Mouse (Mus musculus): Measurements from ENCODE around the gene AI837181. TPM values are rescaled to one million over a fixed set of nuclear protein-coding genes. Genes with fewer than 3 reads are reported as not detected.

The AI837181 gene
- polyA plus RNA-seq, 1 experiment from 2014 or later: 63.9 TPM

- peaks cover 54% of the 10 kb centered on the region for H3K36me3 ChIP-seq
- peaks cover 22% of the 10 kb centered on the region for H3K4me1 ChIP-seq (replicated peaks)
- no peaks in the 10 kb centered on the region for H3K9me3 ChIP-seq
- no peak overlapping the region; the same call in 1 of the 2 replicates for H3K4me3 ChIP-seq
- 93% methylated on average over 6 of the region's 6 CpGs for WGBS
- DNase-seq (ENCODE audit: low spot score): no peak
- H3K27ac ChIP-seq: no peak overlapping the region
- no peaks in the 10 kb centered on the region for H3K27me3 ChIP-seq (ENCODE audit: insufficient read depth, poor library complexity, severe bottlenecking)
These were observed 4.4 kb upstream of the AI837181 start for GRCm38 (mm10) chr19:5420579-5420978.

GRCm38 (mm10) chr19:5421784-5422183 lies 3.2 kb upstream of the AI837181 start:
- no peaks in the 10 kb centered on the region for H3K27me3 ChIP-seq (ENCODE audit: insufficient read depth, poor library complexity, severe bottlenecking)
- WGBS: 83% methylated on average over 5 of the region's 5 CpGs
- no peak for DNase-seq (ENCODE audit: low spot score)
- no peak overlapping the region for H3K27ac ChIP-seq
- H3K9me3 ChIP-seq: no peaks in the 10 kb centered on the region
- peaks cover 65% of the 10 kb centered on the region for H3K36me3 ChIP-seq
- no peak overlapping the region for H3K4me3 ChIP-seq
- H3K4me1 ChIP-seq (replicated peaks): peaks cover 34% of the 10 kb centered on the region

GRCm38 (mm10) chr19:5422267-5422666 lies 2.7 kb upstream of the AI837181 start:
- Histone ChIP-seq H3K36me3 (peaks cover 69% of the 10 kb centered on the region), H3K4me3 (peak overlapping the region; percentile 1; the same call in 1 of the 2 replicates)
- no peak for DNase-seq (ENCODE audit: low spot score)

GRCm38 (mm10) chr19:5422895-5423443 lies 2.0 kb upstream of the AI837181 start:
- no peaks in the 10 kb centered on the region for H3K27me3 ChIP-seq (ENCODE audit: insufficient read depth, poor library complexity, severe bottlenecking)
- no peak for DNase-seq (ENCODE audit: low spot score)
- peak overlapping the region; percentile 90 for H3K4me3 ChIP-seq
- H3K4me1 ChIP-seq (replicated peaks): peaks cover 41% of the 10 kb centered on the region
- H3K9me3 ChIP-seq: no peaks in the 10 kb centered on the region
- peak overlapping the region; percentile 98; the same call in 1 of the 2 replicates for H3K27ac ChIP-seq
- peaks cover 69% of the 10 kb centered on the region for H3K36me3 ChIP-seq
- 71% methylated on average over 9 of the region's 9 CpGs for WGBS

More at GRCm38 (mm10) chr19:5422267-5422666, 2.7 kb upstream of the AI837181 start:
- WGBS: 89% methylated on average over 10 of the region's 10 CpGs
- Histone ChIP-seq H3K27me3 (ENCODE audit: insufficient read depth, poor library complexity, severe bottlenecking) (no peaks in the 10 kb centered on the region), H3K27ac (no peak overlapping the region), H3K4me1 (replicated peaks) (peaks cover 39% of the 10 kb centered on the region), H3K9me3 (no peaks in the 10 kb centered on the region)

GRCm38 (mm10) chr19:5423561-5423960 lies 1.4 kb upstream of the AI837181 start:
- Histone ChIP-seq H3K36me3 (peaks cover 65% of the 10 kb centered on the region), H3K9me3 (no peaks in the 10 kb centered on the region), H3K27ac (peak overlapping the region; percentile 98), H3K27me3 (ENCODE audit: insufficient read depth, poor library complexity, severe bottlenecking) (no peaks in the 10 kb centered on the region), H3K4me1 (replicated peaks) (peaks cover 42% of the 10 kb centered on the region), H3K4me3 (peak overlapping the region; percentile 90)
- DNase-seq (ENCODE audit: low spot score): no peak
- 73% methylated on average over 12 of the region's 12 CpGs for WGBS

GRCm38 (mm10) chr19:5424092-5424781 lies 707 bp upstream of the AI837181 start:
- Histone ChIP-seq H3K36me3 (peaks cover 65% of the 10 kb centered on the region), H3K9me3 (no peaks in the 10 kb centered on the region), H3K4me1 (replicated peaks) (peaks cover 42% of the 10 kb centered on the region), H3K27ac (peak overlapping the region; percentile 98), H3K4me3 (peak overlapping the region; percentile 90), H3K27me3 (ENCODE audit: insufficient read depth, poor library complexity, severe bottlenecking) (no peaks in the 10 kb centered on the region)
- DNase-seq (ENCODE audit: low spot score): no peak
- WGBS: under 1% methylated on average over 48 of the region's 48 CpGs

GRCm38 (mm10) chr19:5425906-5426565 lies 1.1 kb downstream of the AI837181 start:
- Histone ChIP-seq H3K36me3 (peaks cover 47% of the 10 kb centered on the region), H3K4me1 (replicated peaks) (peaks cover 42% of the 10 kb centered on the region), H3K4me3 (peak overlapping the region; percentile 90), H3K27ac (peak overlapping the region; percentile 98), H3K27me3 (ENCODE audit: insufficient read depth, poor library complexity, severe bottlenecking) (no peaks in the 10 kb centered on the region), H3K9me3 (no peaks in the 10 kb centered on the region)
- WGBS: 91% methylated on average over 18 of the region's 18 CpGs
- DNase-seq (ENCODE audit: low spot score): no peak

GRCm38 (mm10) chr19:5426640-5427290 lies 1.8 kb downstream of the AI837181 start:
- Histone ChIP-seq H3K27ac (peak overlapping the region; percentile 4), H3K27me3 (ENCODE audit: insufficient read depth, poor library complexity, severe bottlenecking) (no peaks in the 10 kb centered on the region), H3K36me3 (peaks cover 40% of the 10 kb centered on the region), H3K4me1 (replicated peaks) (peaks cover 42% of the 10 kb centered on the region), H3K4me3 (peak overlapping the region; percentile 90), H3K9me3 (no peaks in the 10 kb centered on the region)
- WGBS: 94% methylated on average over 13 of the region's 13 CpGs
- DNase-seq (ENCODE audit: low spot score): no peak

GRCm38 (mm10) chr19:5428083-5428482 lies 3.1 kb downstream of the AI837181 start:
- peaks cover 26% of the 10 kb centered on the region for H3K36me3 ChIP-seq
- H3K9me3 ChIP-seq: no peaks in the 10 kb centered on the region
- H3K4me1 ChIP-seq (replicated peaks): peaks cover 37% of the 10 kb centered on the region
- H3K27ac ChIP-seq: no peak overlapping the region
- no peak overlapping the region; the same call in 1 of the 2 replicates for H3K4me3 ChIP-seq
- DNase-seq (ENCODE audit: low spot score): no peak
- 83% methylated on average over 2 of the region's 2 CpGs for WGBS
- no peaks in the 10 kb centered on the region for H3K27me3 ChIP-seq (ENCODE audit: insufficient read depth, poor library complexity, severe bottlenecking)

GRCm38 (mm10) chr19:5429219-5429618 lies 4.3 kb downstream of the AI837181 start:
- no peak for DNase-seq (ENCODE audit: low spot score)

GRCm38 (mm10) chr19:5429806-5430205 lies 4.9 kb downstream of the AI837181 start:
- H3K9me3 ChIP-seq: no peaks in the 10 kb centered on the region
- H3K4me1 ChIP-seq (replicated peaks): peaks cover 42% of the 10 kb centered on the region
- no peak for DNase-seq (ENCODE audit: low spot score)
- 0 out of 2 replicates have a peak, but pooled peaks cover 5% of the 10 kb centered on the region for H3K27me3 ChIP-seq (ENCODE audit: insufficient read depth, poor library complexity, severe bottlenecking)
- H3K27ac ChIP-seq: no peak overlapping the region
- WGBS: 74% methylated on average over 8 of the region's 8 CpGs
- H3K36me3 ChIP-seq: peaks cover 22% of the 10 kb centered on the region
- no peak overlapping the region for H3K4me3 ChIP-seq

More at GRCm38 (mm10) chr19:5429219-5429618, 4.3 kb downstream of the AI837181 start:
- Histone ChIP-seq H3K27me3 (ENCODE audit: insufficient read depth, poor library complexity, severe bottlenecking) (no peaks in the 10 kb centered on the region), H3K9me3 (no peaks in the 10 kb centered on the region), H3K36me3 (peaks cover 22% of the 10 kb centered on the region), H3K4me3 (no peak overlapping the region), H3K27ac (no peak overlapping the region), H3K4me1 (replicated peaks) (peaks cover 37% of the 10 kb centered on the region)
- 84% methylated on average over 4 of the region's 4 CpGs for WGBS

- no peak overlapping the region for H3K27ac ChIP-seq
- peaks cover 42% of the 10 kb centered on the region for H3K4me1 ChIP-seq (replicated peaks)
- 87% methylated on average over 1 of the region's 1 CpGs for WGBS
- H3K27me3 ChIP-seq (ENCODE audit: insufficient read depth, poor library complexity, severe bottlenecking): 0 out of 2 replicates have a peak, but pooled peaks cover 5% of the 10 kb centered on the region
- no peak overlapping the region for H3K4me3 ChIP-seq
- DNase-seq (ENCODE audit: low spot score): no peak
- H3K36me3 ChIP-seq: peaks cover 22% of the 10 kb centered on the region
- no peaks in the 10 kb centered on the region for H3K9me3 ChIP-seq
These were observed 5.5 kb downstream of the AI837181 start for GRCm38 (mm10) chr19:5430408-5430807.
